8 mouse cellular contexts compared by ENCODE assay signal in genomic region chr11:53736771-53737572, GRCm38 (mm10). TPM values are rescaled to one million over a fixed set of nuclear protein-coding genes. Genes with fewer than 3 reads are reported as not detected.
DNase-seq lines count a peak whose midpoint lies in the region; ATAC-seq and TF ChIP-seq lines count a peak whose summit lies in the region.

No protein-coding gene starts in this region.

- peak; percentile 21 for ATAC-seq in Patski
- ATAC-seq in hindbrain, embryonic 16.5 days = peak; percentile 70

- WGBS in hindbrain, embryonic 16.5 days = 48% methylated on average over 14 of the region's 14 CpGs

- no peaks in the 10 kb centered on the region for H3K27me3 ChIP-seq in Patski
- no peaks in the 10 kb centered on the region for H3K27me3 ChIP-seq in hindbrain, embryonic 16.5 days (replicated peaks; ENCODE audit: control insufficient read depth, insufficient read depth, low read length)

- H3K4me1 ChIP-seq in hindbrain, embryonic 16.5 days (ENCODE audit: control insufficient read depth, insufficient read depth, low read depth, low read length) = no peaks in the 10 kb centered on the region

- CTCF ChIA-PET in Patski (lab: Charles Lee) = interaction anchor here (0.8 to 3.4 kb wide), 20 partner anchors 9 to 267 kb away, joined by 3 to 30 read pairs (median 4); partner anchors contain the start of genes Gm9837 and Rad50

- DNase-seq in Patski (ENCODE audit: low read depth, low spot score) = no peak
- DNase-seq in cerebellum, adult 9-10 months = peak; percentile 46
- peak; percentile 53 to 54 for DNase-seq in frontal cortex, postnatal 14 days (ENCODE audit: low spot score in 2 of 2)
- peak; percentile 41 to 43 for DNase-seq in layer of hippocampus, postnatal 36 days
- DNase-seq in lung, postnatal 25 days (ENCODE audit: low spot score) = peak; percentile 80
- DNase-seq in retina, postnatal 7 days (ENCODE audit: low read depth, low spot score) = peak; percentile 56
- DNase-seq in urinary bladder, adult 2 months (ENCODE audit: low spot score) = peak; percentile 46

- no peak overlapping the region for H3K9ac ChIP-seq in hindbrain, embryonic 16.5 days (ENCODE audit: low read depth, low read length)

- H3K9me3 ChIP-seq in hindbrain, embryonic 16.5 days (ENCODE audit: control insufficient read depth, low read length) = no peaks in the 10 kb centered on the region

- no peaks in the 10 kb centered on the region for H3K36me3 ChIP-seq in hindbrain, embryonic 16.5 days (ENCODE audit: control insufficient read depth, insufficient read depth, low read length)

- in situ Hi-C loops in Patski (cut with MboI; ENCODE audit: low pct_unique_long_range_greater_than_20kb) = loop anchor here (25.0 kb wide), 1 partner anchor 525 kb away; the partner anchor contains the start of gene Il3

- H3K4me3 ChIP-seq in hindbrain, embryonic 16.5 days (ENCODE audit: low read length) = no peak overlapping the region

- POLR2A ChIA-PET in Patski (lab: Charles Lee) = interaction anchor here (0.7 kb wide), 1 partner anchor 101 kb away, joined by 4 read pairs; no protein-coding TSS in a partner anchor

- peak; percentile 66 for TF ChIP-seq CTCF in Patski (IDR thresholded peaks at IDR 0.05)

- H3K4me2 ChIP-seq in hindbrain, embryonic 16.5 days (ENCODE audit: low read length) = no peak overlapping the region

- H3K27ac ChIP-seq in hindbrain, embryonic 16.5 days (ENCODE audit: low read depth, low read length) = no peak overlapping the region

RNA-seq across cellular contexts. Expression of gene Il5, which starts 16.4 kb away (rescaled TPM):
- not detected for polyA plus RNA-seq in Patski (2021)
- polyA plus RNA-seq in hindbrain, embryonic 16.5 days (2015; fragmentation: Nextera tagmentation; extraction: Ambion mirVana) = not detected in 2 replicates
- not detected for total RNA-seq in layer of hippocampus, postnatal 36 days (2021)
- 0.12 and 0.21 TPM in 2 replicates for polyA plus RNA-seq in urinary bladder, adult 2 months (2012; rRNA removed)

RNA-seq across cellular contexts. Expression of gene Rad50, which starts 29.9 kb away (rescaled TPM):
- 20.9 TPM for polyA plus RNA-seq in Patski (2021)
- polyA plus RNA-seq in hindbrain, embryonic 16.5 days (2015; fragmentation: Nextera tagmentation; extraction: Ambion mirVana) = 11.7 and 12.3 TPM in 2 replicates
- total RNA-seq in layer of hippocampus, postnatal 36 days (2021) = 10 to 100 TPM; 11.0 to 11.4 TPM
- polyA plus RNA-seq in urinary bladder, adult 2 months (2012; rRNA removed) = 10.2 and 13.9 TPM in 2 replicates

RNA-seq across cellular contexts. Expression of gene Irf1, which starts 32.8 kb away (rescaled TPM):
- polyA plus RNA-seq in Patski (2021) = 30.7 TPM
- polyA plus RNA-seq in hindbrain, embryonic 16.5 days (2015; fragmentation: Nextera tagmentation; extraction: Ambion mirVana) = 3.5 and 3.9 TPM in 2 replicates
- total RNA-seq in layer of hippocampus, postnatal 36 days (2021) = 1 to 10 TPM; 7.4 to 7.5 TPM
- polyA plus RNA-seq in urinary bladder, adult 2 months (2012; rRNA removed) = 71.6 and 89.5 TPM in 2 replicates

RNA-seq across cellular contexts. Expression of gene Gm17334, which starts 36.0 kb away (rescaled TPM):
- 0.44 TPM for polyA plus RNA-seq in Patski (2021)
- not detected in 2 replicates for polyA plus RNA-seq in hindbrain, embryonic 16.5 days (2015; fragmentation: Nextera tagmentation; extraction: Ambion mirVana)
- total RNA-seq in layer of hippocampus, postnatal 36 days (2021) = 1 to 10 TPM; 1.0 TPM
- 1.8 and 2.3 TPM in 2 replicates for polyA plus RNA-seq in urinary bladder, adult 2 months (2012; rRNA removed)
